Mouse (Mus musculus): ENCODE data around the gene Gfm2. TPM values are rescaled to one million over a fixed set of nuclear protein-coding genes. Genes with fewer than 3 reads are reported as not detected.

Gfm2 gene
- polyA plus RNA-seq, 1 experiment from 2014 or later = 12.7 TPM

DNA sequence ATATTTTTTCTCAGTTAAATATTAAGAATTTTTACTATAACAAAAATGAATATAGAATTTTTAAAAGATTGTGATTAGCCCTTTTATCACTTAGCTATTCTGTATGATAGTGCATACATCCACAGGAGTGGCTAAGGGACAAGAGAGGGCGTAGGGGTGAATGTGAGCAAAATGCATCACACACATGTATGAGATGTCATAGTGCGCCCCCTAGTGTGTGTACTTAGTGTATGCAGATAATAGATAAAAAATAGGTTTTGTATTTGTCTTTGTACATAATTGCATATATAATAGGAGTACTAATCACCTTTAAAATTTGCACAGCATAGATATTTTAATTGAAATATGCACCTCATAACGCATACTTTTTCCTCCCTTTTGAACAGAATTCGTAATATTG is 8.1 kb downstream of the Gfm2 start:
- WGBS = 61% methylated on average over 4 of the region's 4 CpGs
- no peak overlapping the region for H3K9ac ChIP-seq (ENCODE audit: low read length)
- no peak overlapping the region for H3K4me2 ChIP-seq (replicated peaks; ENCODE audit: low read depth)
- H3K27ac ChIP-seq (replicated peaks) = no peak overlapping the region
- H3K9me3 ChIP-seq (ENCODE audit: control insufficient read depth, low read length) = no peaks in the 10 kb centered on the region
- H3K36me3 ChIP-seq (ENCODE audit: control insufficient read depth, insufficient read depth, low read length) = peaks cover 29% of the 10 kb centered on the region
- no peak for TF ChIP-seq EP300 (optimal IDR thresholded peaks at IDR 0.05)
- peak; percentile 82 for TF ChIP-seq CTCF (IDR thresholded peaks at IDR 0.05; ENCODE audit: low read depth)
- no peak overlapping the region for H3K4me3 ChIP-seq (ENCODE audit: low read depth, low read length)
- DNase-seq (ENCODE audit: low spot score) = peak; percentile 38
- ATAC-seq (ENCODE audit: low FRiP score, low TSS enrichment) = no peak
- H3K27me3 ChIP-seq (ENCODE audit: control insufficient read depth, insufficient read depth, low read length) = no peaks in the 10 kb centered on the region
- no peaks in the 10 kb centered on the region for H3K4me1 ChIP-seq (replicated peaks; ENCODE audit: control insufficient read depth, insufficient read depth)

- H3K27ac ChIP-seq (replicated peaks) = no peak overlapping the region
Observed at GRCm38 (mm10) chr13:97175520-97176264, 38.0 kb downstream of the Gfm2 start.

DNA sequence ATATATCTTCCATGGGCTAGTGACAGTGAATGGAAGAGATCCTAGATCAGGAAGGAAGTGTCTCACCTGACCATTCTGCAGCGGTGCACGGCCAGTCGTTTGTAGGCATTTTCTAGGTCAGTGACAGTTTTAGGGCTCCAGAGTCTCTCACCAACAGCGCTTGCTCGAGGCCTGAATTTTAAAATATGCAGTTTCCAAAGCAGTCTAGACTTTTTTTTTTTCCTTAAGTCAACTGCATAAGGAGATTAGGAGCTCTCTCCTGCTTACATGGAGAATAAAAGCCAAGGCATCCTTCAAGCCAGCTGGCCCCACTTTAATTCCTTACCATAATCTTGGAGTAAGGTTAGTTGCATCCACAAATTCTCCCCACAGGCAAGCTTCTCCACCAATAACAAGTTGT is 39.0 kb downstream of the Gfm2 start:
- Histone ChIP-seq H3K9ac (ENCODE audit: low read length) (no peak overlapping the region), H3K4me3 (ENCODE audit: low read depth, low read length) (no peak overlapping the region), H3K4me1 (replicated peaks; ENCODE audit: control insufficient read depth, insufficient read depth) (no peaks in the 10 kb centered on the region), H3K9me3 (ENCODE audit: control insufficient read depth, low read length) (no peaks in the 10 kb centered on the region), H3K4me2 (replicated peaks; ENCODE audit: low read depth) (no peak overlapping the region), H3K36me3 (ENCODE audit: control insufficient read depth, insufficient read depth, low read length) (peaks cover 30% of the 10 kb centered on the region), H3K27me3 (ENCODE audit: control insufficient read depth, insufficient read depth, low read length) (no peaks in the 10 kb centered on the region), H3K27ac (replicated peaks) (no peak overlapping the region)
- WGBS = 83% methylated on average over 5 of the region's 5 CpGs
- no peak for TF ChIP-seq CTCF (IDR thresholded peaks at IDR 0.05; ENCODE audit: low read depth)
- TF ChIP-seq EP300 (optimal IDR thresholded peaks at IDR 0.05) = no peak
- DNase-seq (ENCODE audit: low spot score) = no peak
- ATAC-seq (ENCODE audit: low FRiP score, low TSS enrichment) = no peak

More at GRCm38 (mm10) chr13:97175520-97176264, 38.0 kb downstream of the Gfm2 start:
- no peak for TF ChIP-seq CTCF (IDR thresholded peaks at IDR 0.05; ENCODE audit: low read depth)
- no peak for TF ChIP-seq EP300 (optimal IDR thresholded peaks at IDR 0.05)
- no peak; the same call in 1 of the 2 replicates for ATAC-seq (ENCODE audit: low FRiP score, low TSS enrichment)
- Histone ChIP-seq H3K4me1 (replicated peaks; ENCODE audit: control insufficient read depth, insufficient read depth) (no peaks in the 10 kb centered on the region), H3K36me3 (ENCODE audit: control insufficient read depth, insufficient read depth, low read length) (peaks cover 30% of the 10 kb centered on the region), H3K9me3 (ENCODE audit: control insufficient read depth, low read length) (no peaks in the 10 kb centered on the region), H3K9ac (ENCODE audit: low read length) (no peak overlapping the region), H3K4me2 (replicated peaks; ENCODE audit: low read depth) (no peak overlapping the region), H3K4me3 (ENCODE audit: low read depth, low read length) (no peak overlapping the region), H3K27me3 (ENCODE audit: control insufficient read depth, insufficient read depth, low read length) (no peaks in the 10 kb centered on the region)
- 83% methylated on average over 10 of the region's 10 CpGs for WGBS
- no peak for DNase-seq (ENCODE audit: low spot score)

- H3K4me1 ChIP-seq (replicated peaks; ENCODE audit: control insufficient read depth, insufficient read depth) = no peaks in the 10 kb centered on the region
- no peak overlapping the region for H3K9ac ChIP-seq (ENCODE audit: low read length)
- H3K9me3 ChIP-seq (ENCODE audit: control insufficient read depth, low read length) = no peaks in the 10 kb centered on the region
- ATAC-seq (ENCODE audit: low FRiP score, low TSS enrichment) (no peak), DNase-seq (ENCODE audit: low spot score) (no peak)
- H3K36me3 ChIP-seq (ENCODE audit: control insufficient read depth, insufficient read depth, low read length) = peaks cover 25% of the 10 kb centered on the region
- TF ChIP-seq EP300 (optimal IDR thresholded peaks at IDR 0.05) (no peak), CTCF (IDR thresholded peaks at IDR 0.05; ENCODE audit: low read depth) (no peak)
- no peaks in the 10 kb centered on the region for H3K27me3 ChIP-seq (ENCODE audit: control insufficient read depth, insufficient read depth, low read length)
- H3K4me2 ChIP-seq (replicated peaks; ENCODE audit: low read depth) = no peak overlapping the region
- H3K4me3 ChIP-seq (ENCODE audit: low read depth, low read length) = no peak overlapping the region
- H3K27ac ChIP-seq (replicated peaks) = no peak overlapping the region
- WGBS = 84% methylated on average over 7 of the region's 7 CpGs
Observed at GRCm38 (mm10) chr13:97178943-97179342, 41.2 kb downstream of the Gfm2 start.

DNA sequence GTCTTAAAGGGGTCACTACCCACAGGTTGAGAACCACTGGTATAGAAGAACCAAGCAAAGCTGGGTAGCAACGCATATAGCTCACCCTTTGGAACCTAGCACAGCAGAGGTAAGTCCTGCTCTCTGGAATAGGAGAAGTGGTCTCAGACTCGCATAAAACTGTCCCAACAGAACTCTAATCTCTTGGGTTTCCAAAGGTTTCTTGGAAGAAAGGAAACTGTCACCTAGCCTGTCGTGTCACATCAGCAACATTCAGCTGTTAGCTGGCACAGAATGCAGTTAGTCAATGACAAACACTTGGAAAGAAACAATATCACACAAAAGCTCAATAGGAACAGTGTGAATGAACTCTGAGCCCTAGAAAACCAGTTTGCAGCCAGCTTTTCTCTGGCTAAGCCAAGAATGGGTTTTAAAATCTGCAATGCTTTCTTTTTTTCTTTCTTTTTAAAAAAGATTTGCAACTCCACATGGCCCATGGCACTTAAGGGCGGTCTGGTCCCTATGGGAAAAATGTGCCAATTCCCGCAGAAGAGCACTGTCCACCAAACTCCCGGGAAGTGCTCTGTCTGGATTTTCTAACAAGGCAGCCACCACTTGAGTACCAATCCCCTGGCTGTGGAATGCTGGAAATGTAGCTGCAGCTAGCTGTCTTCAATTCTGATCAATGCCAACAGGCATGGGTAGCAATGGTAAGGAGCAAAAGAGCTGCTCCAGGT is 42.5 kb downstream of the Gfm2 start:
- H3K4me2 ChIP-seq (replicated peaks; ENCODE audit: low read depth) = no peak overlapping the region
- no peak overlapping the region for H3K9ac ChIP-seq (ENCODE audit: low read length)
- 83% methylated on average over 6 of the region's 6 CpGs for WGBS
- H3K4me3 ChIP-seq (ENCODE audit: low read depth, low read length) = no peak overlapping the region
- no peaks in the 10 kb centered on the region for H3K4me1 ChIP-seq (replicated peaks; ENCODE audit: control insufficient read depth, insufficient read depth)
- TF ChIP-seq CTCF (IDR thresholded peaks at IDR 0.05; ENCODE audit: low read depth) = no peak
- TF ChIP-seq EP300 (optimal IDR thresholded peaks at IDR 0.05) = no peak
- no peak for DNase-seq (ENCODE audit: low spot score)
- H3K9me3 ChIP-seq (ENCODE audit: control insufficient read depth, low read length) = no peaks in the 10 kb centered on the region
- ATAC-seq (ENCODE audit: low FRiP score, low TSS enrichment) = no peak
- peaks cover 19% of the 10 kb centered on the region for H3K36me3 ChIP-seq (ENCODE audit: control insufficient read depth, insufficient read depth, low read length)
- H3K27me3 ChIP-seq (ENCODE audit: control insufficient read depth, insufficient read depth, low read length) = no peaks in the 10 kb centered on the region
- H3K27ac ChIP-seq (replicated peaks) = no peak overlapping the region

- Histone ChIP-seq H3K9me3 (ENCODE audit: control insufficient read depth, low read length) (no peaks in the 10 kb centered on the region), H3K4me1 (replicated peaks; ENCODE audit: control insufficient read depth, insufficient read depth) (no peaks in the 10 kb centered on the region), H3K36me3 (ENCODE audit: control insufficient read depth, insufficient read depth, low read length) (peaks cover 10% of the 10 kb centered on the region), H3K4me3 (ENCODE audit: low read depth, low read length) (no peak overlapping the region), H3K9ac (ENCODE audit: low read length) (no peak overlapping the region), H3K27ac (replicated peaks) (no peak overlapping the region), H3K4me2 (replicated peaks; ENCODE audit: low read depth) (no peak overlapping the region), H3K27me3 (ENCODE audit: control insufficient read depth, insufficient read depth, low read length) (no peaks in the 10 kb centered on the region)
- ATAC-seq (ENCODE audit: low FRiP score, low TSS enrichment) = no peak
- no peak for TF ChIP-seq EP300 (optimal IDR thresholded peaks at IDR 0.05)
- no peak for TF ChIP-seq CTCF (IDR thresholded peaks at IDR 0.05; ENCODE audit: low read depth)
- 70% methylated on average over 4 of the region's 4 CpGs for WGBS
- no peak for DNase-seq (ENCODE audit: low spot score)
Observed at GRCm38 (mm10) chr13:97182821-97183220, 45.1 kb downstream of the Gfm2 start.

All from stomach, postnatal 0 days (tissue).